Mouse (Mus musculus) liver, embryonic 13.5 days (tissue): Measurements from ENCODE around the gene Hs6st3. TPM values are rescaled to one million over a fixed set of nuclear protein-coding genes. Genes with fewer than 3 reads are reported as not detected.
"Not testable (repeated sequence)": the region's sequence is repeated elsewhere in the genome, so short reads cannot be mapped to it uniquely, and the experiment has no call there.

Experiments
- ATAC-seq: fragments of 200-750 bp; cut with Nextera tagmentation; 2 replicates; pipeline ENCODE4 v1.8.0; 2017; ENCODE audit warnings: low read depth, mild to moderate bottlenecking, moderate number of reproducible peaks, moderate library complexity
- DNase-seq: peaks from one replicate; pipeline ENCODE4 v3.0.0; 2022
- H3K27ac ChIP-seq: fragments of 300-500 bp; sonication (generic); 2 replicates; pipeline ENCODE4 v1.5.1; 2015; ENCODE audit warnings: moderate library complexity, mild to moderate bottlenecking, inconsistent platforms
- H3K27me3 ChIP-seq: fragments of 300-500 bp; sonication (generic); 2 replicates; pipeline ENCODE4 v1.6.1; 2015; ENCODE audit warnings: mild to moderate bottlenecking, inconsistent platforms
- H3K36me3 ChIP-seq: fragments of 300-500 bp; sonication (generic); 2 replicates; pipeline ENCODE4 v1.6.1; 2015; ENCODE audit warnings: mild to moderate bottlenecking, inconsistent platforms
- H3K4me1 ChIP-seq: fragments of 300-500 bp; sonication (generic); replicated peaks from 2 replicates; pipeline ENCODE4 v1.6.1; 2015; ENCODE audit warnings: inconsistent platforms
- H3K4me2 ChIP-seq: fragments of 300-500 bp; sonication (generic); 2 replicates; pipeline ENCODE4 v1.6.1; 2015; ENCODE audit warnings: inconsistent platforms, mild to moderate bottlenecking, moderate library complexity
- H3K4me3 ChIP-seq: fragments of 300-500 bp; sonication (generic); replicated peaks from 2 replicates; pipeline ENCODE4 v1.5.1; 2015; ENCODE audit warnings: mild to moderate bottlenecking, inconsistent platforms
- H3K9ac ChIP-seq: fragments of 300-500 bp; sonication (generic); 2 replicates; pipeline ENCODE4 v1.6.1; 2015; ENCODE audit warnings: mild to moderate bottlenecking, inconsistent platforms
- H3K9me3 ChIP-seq: fragments of 300-500 bp; sonication (generic); replicated peaks from 2 replicates; pipeline ENCODE4 v1.6.1; 2016; ENCODE audit warnings: inconsistent platforms
- WGBS: fragments of 180-500 bp; shearing (Covaris S2); methylation state at CpG from one replicate; pipeline ENCODE4 v1.1.7; 2015; ENCODE audit not compliant: insufficient replicate concordance; 5-methylcytosine and 5-hydroxymethylcytosine counted together
- polyA plus RNA-seq: library from polyadenylated mRNA; unstranded; fragments of >200 nt; fragmentation: Nextera tagmentation; extraction: Ambion mirVana; gene quantifications from 2 replicates; pipeline ENCODE4 v1.2.1, GENCODE M21; 2015

Hs6st3 gene
- polyA plus RNA-seq, 1 experiment from 2014 or later, result not detected

- WGBS, result 63% methylated on average over 3 of the region's 3 CpGs
- H3K4me1 ChIP-seq, result no peaks in the 10 kb centered on the region
- H3K9me3 ChIP-seq, result no peaks in the 10 kb centered on the region
- H3K27me3 ChIP-seq, result no peaks in the 10 kb centered on the region
- H3K36me3 ChIP-seq, result no peaks in the 10 kb centered on the region
- no peak overlapping the region for H3K27ac ChIP-seq
- ATAC-seq (no peak), DNase-seq (no peak)
- no peak overlapping the region for H3K9ac ChIP-seq
- no peak overlapping the region for H3K4me2 ChIP-seq
- no peak overlapping the region for H3K4me3 ChIP-seq
Observed at GRCm38 (mm10) chr14:119544596-119544995, 406.5 kb downstream of the Hs6st3 start.

DNA sequence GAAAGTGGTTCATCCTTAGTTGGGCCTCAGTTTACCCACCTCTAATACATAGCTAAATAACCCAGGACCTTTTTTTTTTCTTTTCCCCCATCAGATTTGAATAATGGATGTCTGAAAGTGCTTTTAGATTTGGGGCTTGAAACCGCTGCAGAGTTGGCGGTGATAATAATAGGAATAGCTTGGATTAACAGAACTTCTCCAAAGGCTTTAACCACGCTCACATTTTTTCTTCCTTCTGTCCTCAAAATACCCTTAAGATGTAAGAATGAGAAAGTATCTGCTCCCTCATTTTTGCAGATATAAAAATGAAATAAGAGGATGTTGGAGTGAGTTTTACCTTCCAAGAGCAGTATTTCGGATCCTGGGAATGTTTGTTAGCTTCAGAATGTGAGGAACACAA, 420.2 kb downstream of the Hs6st3 start:
- H3K36me3 ChIP-seq, result no peaks in the 10 kb centered on the region
- DNase-seq (no peak), ATAC-seq (no peak)
- no peaks in the 10 kb centered on the region for H3K4me1 ChIP-seq
- 65% methylated on average over 4 of the region's 4 CpGs for WGBS
- no peaks in the 10 kb centered on the region for H3K27me3 ChIP-seq
- no peaks in the 10 kb centered on the region for H3K9me3 ChIP-seq
- no peak overlapping the region for H3K27ac ChIP-seq
- no peak overlapping the region for H3K9ac ChIP-seq
- H3K4me3 ChIP-seq, result no peak overlapping the region
- no peak overlapping the region for H3K4me2 ChIP-seq

DNA sequence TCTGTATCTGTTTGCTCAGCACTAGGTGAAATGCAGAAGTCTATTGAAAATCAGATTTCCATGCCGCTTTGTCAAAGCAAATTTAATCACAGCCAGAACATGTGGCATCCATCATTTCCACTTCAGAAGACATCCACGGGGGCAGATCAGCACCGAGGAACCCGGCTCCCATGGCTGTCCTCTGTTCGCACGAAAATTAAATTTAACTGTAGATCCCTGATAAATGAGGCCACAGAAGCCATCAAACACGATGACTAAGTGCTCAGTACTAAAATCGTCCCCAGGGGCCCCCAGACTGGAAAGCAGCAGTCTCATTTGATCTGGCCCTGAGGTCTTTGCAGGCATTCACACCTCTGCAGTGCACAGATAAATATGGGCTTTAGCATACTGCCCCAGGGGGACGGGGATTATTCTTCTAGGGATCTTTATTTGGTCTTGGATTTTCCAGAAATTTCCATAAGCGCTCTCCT, 443.9 kb downstream of the Hs6st3 start:
- ATAC-seq, result no peak
- WGBS, result 43% methylated on average over 10 of the region's 10 CpGs
- Histone ChIP-seq H3K4me1 (no peaks in the 10 kb centered on the region), H3K9ac (no peak overlapping the region), H3K4me2 (no peak overlapping the region), H3K27ac (no peak overlapping the region), H3K27me3 (no peaks in the 10 kb centered on the region), H3K9me3 (no peaks in the 10 kb centered on the region), H3K4me3 (no peak overlapping the region), H3K36me3 (no peaks in the 10 kb centered on the region)
- no peak for DNase-seq

- H3K9ac ChIP-seq, result no peak overlapping the region
- no peak overlapping the region for H3K27ac ChIP-seq
- DNase-seq, result no peak
- ATAC-seq, result no peak
- H3K27me3 ChIP-seq, result no peaks in the 10 kb centered on the region
- H3K4me3 ChIP-seq, result no peak overlapping the region
- 46% methylated on average over 4 of the region's 4 CpGs for WGBS
- no peaks in the 10 kb centered on the region for H3K9me3 ChIP-seq
- H3K4me1 ChIP-seq, result no peaks in the 10 kb centered on the region
- no peaks in the 10 kb centered on the region for H3K36me3 ChIP-seq
- H3K4me2 ChIP-seq, result no peak overlapping the region
Observed at GRCm38 (mm10) chr14:119585069-119585468, 446.9 kb downstream of the Hs6st3 start.

- ATAC-seq, H3K9me3 ChIP-seq, H3K9ac ChIP-seq, H3K27ac ChIP-seq, H3K4me3 ChIP-seq, H3K4me2 ChIP-seq, H3K27me3 ChIP-seq, DNase-seq, H3K4me1 ChIP-seq, H3K36me3 ChIP-seq: not testable (repeated sequence)
- WGBS, result 62% methylated on average over 1 of the region's 1 CpGs
Observed at GRCm38 (mm10) chr14:119587365-119587764, 449.2 kb downstream of the Hs6st3 start.

- no peak for DNase-seq
- Histone ChIP-seq H3K27me3 (no peaks in the 10 kb centered on the region), H3K4me1 (no peaks in the 10 kb centered on the region), H3K9ac (no peak overlapping the region), H3K4me2 (no peak overlapping the region), H3K9me3 (no peaks in the 10 kb centered on the region), H3K4me3 (no peak overlapping the region), H3K36me3 (no peaks in the 10 kb centered on the region), H3K27ac (no peak overlapping the region)
- ATAC-seq, result no peak
- WGBS, result 72% methylated on average over 14 of the region's 14 CpGs
Observed at GRCm38 (mm10) chr14:119604327-119604726, 466.2 kb downstream of the Hs6st3 start.

- Histone ChIP-seq H3K4me2 (no peak overlapping the region), H3K4me1 (no peaks in the 10 kb centered on the region), H3K9me3 (no peaks in the 10 kb centered on the region), H3K27me3 (no peaks in the 10 kb centered on the region), H3K36me3 (no peaks in the 10 kb centered on the region), H3K27ac (no peak overlapping the region), H3K4me3 (no peak overlapping the region), H3K9ac (no peak overlapping the region)
- DNase-seq (no peak), ATAC-seq (no peak)
- whole genome bisulfite sequencing, result 63% methylated on average over 2 of the region's 2 CpGs
Observed at GRCm38 (mm10) chr14:119612793-119613192, 474.7 kb downstream of the Hs6st3 start.

- DNase-seq (no peak), ATAC-seq (no peak)
- no peak overlapping the region for H3K4me2 ChIP-seq
- H3K27me3 ChIP-seq, result no peaks in the 10 kb centered on the region
- 62% methylated on average over 1 of the region's 1 CpGs for WGBS
- H3K36me3 ChIP-seq, result no peaks in the 10 kb centered on the region
- H3K27ac ChIP-seq, result no peak overlapping the region
- no peak overlapping the region for H3K4me3 ChIP-seq
- H3K4me1 ChIP-seq, result no peaks in the 10 kb centered on the region
- no peak overlapping the region for H3K9ac ChIP-seq
- no peaks in the 10 kb centered on the region for H3K9me3 ChIP-seq
Observed at GRCm38 (mm10) chr14:119629127-119629526, 491.0 kb downstream of the Hs6st3 start.

DNA sequence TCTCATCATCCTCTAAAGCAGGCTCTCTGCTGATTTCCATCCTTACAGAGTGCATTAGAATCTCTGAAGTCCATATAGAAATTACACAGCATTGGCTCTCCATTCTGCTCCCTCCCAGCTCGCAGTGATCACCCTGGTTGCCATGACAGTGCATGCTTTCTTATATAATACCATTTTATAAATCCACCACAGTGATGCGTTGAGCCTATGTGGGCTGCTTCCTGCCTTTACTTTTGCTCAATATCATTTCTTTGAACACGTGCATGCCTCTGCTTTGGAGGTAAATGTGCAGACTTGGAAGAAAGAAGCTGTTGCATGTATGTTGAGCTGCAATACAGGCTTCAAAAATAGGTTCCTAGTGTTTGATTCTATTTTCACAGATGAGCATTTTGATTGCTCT, 494.9 kb downstream of the Hs6st3 start:
- Histone ChIP-seq H3K36me3 (no peaks in the 10 kb centered on the region), H3K9me3 (no peaks in the 10 kb centered on the region), H3K27ac (no peak overlapping the region), H3K4me2 (no peak overlapping the region), H3K9ac (no peak overlapping the region), H3K27me3 (no peaks in the 10 kb centered on the region), H3K4me3 (no peak overlapping the region), H3K4me1 (no peaks in the 10 kb centered on the region)
- no peak for ATAC-seq
- DNase-seq, result no peak
- WGBS, result 58% methylated on average over 3 of the region's 3 CpGs

DNA sequence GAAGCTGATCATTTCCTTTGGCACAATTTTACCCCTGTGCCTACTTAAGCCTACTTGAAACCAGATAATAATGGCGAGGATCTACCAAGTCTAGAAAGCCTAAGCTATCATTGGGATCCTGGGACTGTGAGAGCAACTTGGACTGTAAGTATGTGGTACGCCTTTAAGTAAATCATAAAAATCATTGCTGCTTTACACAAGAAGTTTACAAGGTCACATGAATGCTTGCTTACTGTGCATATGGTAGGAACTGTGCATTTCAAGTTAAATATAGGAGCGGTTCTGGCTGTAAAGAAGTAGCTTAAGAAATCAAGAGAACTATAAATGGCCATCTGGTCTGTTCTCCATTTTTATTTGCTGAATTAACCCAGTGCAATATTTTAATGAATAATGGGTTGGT, 495.5 kb downstream of the Hs6st3 start:
- 63% methylated on average over 3 of the region's 3 CpGs for WGBS
- no peaks in the 10 kb centered on the region for H3K36me3 ChIP-seq
- no peak overlapping the region for H3K9ac ChIP-seq
- no peaks in the 10 kb centered on the region for H3K4me1 ChIP-seq
- H3K4me2 ChIP-seq, result no peak overlapping the region
- DNase-seq (no peak), ATAC-seq (no peak)
- H3K27me3 ChIP-seq, result no peaks in the 10 kb centered on the region
- no peaks in the 10 kb centered on the region for H3K9me3 ChIP-seq
- no peak overlapping the region for H3K27ac ChIP-seq
- no peak overlapping the region for H3K4me3 ChIP-seq

DNA sequence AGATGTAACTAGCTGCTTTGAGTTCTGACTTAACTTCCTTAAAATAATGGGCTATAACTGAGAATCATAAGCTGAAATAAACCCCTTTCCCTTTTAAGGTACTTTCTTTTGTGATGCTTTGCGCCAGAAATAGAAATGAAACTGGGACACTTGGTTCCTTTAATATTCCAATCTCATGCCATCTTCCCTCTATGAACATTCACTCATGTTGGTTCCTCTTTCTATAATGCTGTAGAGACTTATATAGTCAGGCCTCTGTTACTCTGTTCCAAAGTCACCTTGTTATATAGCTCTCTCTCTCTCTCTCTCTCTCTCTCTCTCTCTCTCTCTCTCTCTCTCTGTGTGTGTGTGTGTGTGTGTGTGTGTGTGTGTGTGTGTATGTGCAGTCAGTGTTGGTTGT, 504.7 kb downstream of the Hs6st3 start:
- DNase-seq, result no peak
- no peak for ATAC-seq
- H3K27ac ChIP-seq, result no peak overlapping the region

DNA sequence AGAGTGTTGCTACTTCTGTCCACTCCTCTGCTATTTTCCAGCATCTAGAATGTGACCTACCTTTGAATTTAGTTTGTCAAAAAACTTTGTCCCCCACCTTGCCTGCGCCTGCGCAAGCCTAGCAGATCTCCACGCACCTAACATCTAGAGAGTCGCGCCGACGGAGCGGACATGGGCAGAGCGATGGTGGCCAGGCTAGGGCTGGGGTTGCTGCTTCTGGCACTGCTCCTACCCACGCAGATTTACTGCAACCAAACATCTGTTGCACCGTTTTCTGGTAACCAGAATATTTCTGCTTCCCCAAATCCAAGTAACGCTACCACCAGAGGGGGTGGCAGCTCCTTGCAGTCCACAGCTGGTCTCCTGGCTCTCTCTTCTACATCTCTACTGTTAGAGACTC, 505.7 kb downstream of the Hs6st3 start:
- H3K27ac ChIP-seq, result no peak overlapping the region
- 78% methylated on average over 12 of the region's 12 CpGs for WGBS
- no peaks in the 10 kb centered on the region for H3K4me1 ChIP-seq
- no peaks in the 10 kb centered on the region for H3K36me3 ChIP-seq
- ATAC-seq (no peak), DNase-seq (no peak)
- no peak overlapping the region for H3K4me2 ChIP-seq
- no peaks in the 10 kb centered on the region for H3K9me3 ChIP-seq
- H3K4me3 ChIP-seq, result no peak overlapping the region
- no peaks in the 10 kb centered on the region for H3K27me3 ChIP-seq
- no peak overlapping the region for H3K9ac ChIP-seq

More for the DNA sequence above, 504.7 kb downstream of the Hs6st3 start:
- H3K4me2 ChIP-seq, result no peak overlapping the region
- H3K9me3 ChIP-seq, result no peaks in the 10 kb centered on the region
- H3K4me3 ChIP-seq, result no peak overlapping the region
- 73% methylated on average over 1 of the region's 1 CpGs for WGBS
- no peaks in the 10 kb centered on the region for H3K4me1 ChIP-seq
- no peaks in the 10 kb centered on the region for H3K27me3 ChIP-seq
- H3K36me3 ChIP-seq, result no peaks in the 10 kb centered on the region
- H3K9ac ChIP-seq, result no peak overlapping the region
